Mouse (Mus musculus) cerebellum, adult 2 months (tissue): ENCODE results near the gene Them4. TPM values are rescaled to one million over a fixed set of nuclear protein-coding genes. Genes with fewer than 3 reads are reported as not detected.

Experiments
- DNase-seq, 2 experiments: peaks; one replicate each; pipeline ENCODE4 v3.0.0; 2021
- H3K27ac ChIP-seq: fragments of 200-500 bp; 2 replicates; pipeline ENCODE4 v1.5.1; 2012; ENCODE audit warnings: low read length, control low read depth, inconsistent platforms; ENCODE audit not compliant: insufficient read depth
- H3K27me3 ChIP-seq: fragments of 200-500 bp; 2 replicates; pipeline ENCODE4 v1.6.1; 2012; ENCODE audit warnings: inconsistent platforms, mild to moderate bottlenecking, low read length, moderate library complexity; ENCODE audit not compliant: control insufficient read depth, insufficient read depth
- H3K4me1 ChIP-seq: fragments of 200-500 bp; 2 replicates; pipeline ENCODE4 v1.6.1; 2011; ENCODE audit warnings: low read length; ENCODE audit not compliant: control insufficient read depth, insufficient read depth
- H3K4me3 ChIP-seq: fragments of 200-500 bp; replicated peaks from 2 replicates; pipeline ENCODE3; 2011; ENCODE audit warnings: mild to moderate bottlenecking, low read depth, low read length, control low read depth; ENCODE audit not compliant: insufficient read depth
- CTCF ChIP-seq: fragments of 200-500 bp; IDR thresholded peaks from 2 replicates; pipeline ENCODE4 v1.5.1; 2011; ENCODE audit warnings: low read depth, mild to moderate bottlenecking, control low read depth, low read length, moderate library complexity, borderline replicate concordance; ENCODE audit not compliant: insufficient read depth
- POLR2A ChIP-seq: fragments of 200-500 bp; IDR thresholded peaks from 2 replicates; pipeline ENCODE4 v1.6.1; 2011; ENCODE audit warnings: low read length, control low read depth, borderline replicate concordance; ENCODE audit not compliant: insufficient read depth
- WGBS: fragments of 180-500 bp; shearing (Covaris S2); methylation state at CpG from one replicate; pipeline ENCODE4 v1.1.7; 2018; 5-methylcytosine and 5-hydroxymethylcytosine counted together
- polyA plus RNA-seq: library from polyadenylated mRNA; depleted of rRNA; stranded (reverse); fragments of >200 nt; gene quantifications from 2 replicates; pipeline ENCODE4 v1.2.3, GENCODE M21; 2012; rRNA removed

Them4 gene
- polyA plus RNA-seq, 1 experiment: 33.6 TPM

DNA sequence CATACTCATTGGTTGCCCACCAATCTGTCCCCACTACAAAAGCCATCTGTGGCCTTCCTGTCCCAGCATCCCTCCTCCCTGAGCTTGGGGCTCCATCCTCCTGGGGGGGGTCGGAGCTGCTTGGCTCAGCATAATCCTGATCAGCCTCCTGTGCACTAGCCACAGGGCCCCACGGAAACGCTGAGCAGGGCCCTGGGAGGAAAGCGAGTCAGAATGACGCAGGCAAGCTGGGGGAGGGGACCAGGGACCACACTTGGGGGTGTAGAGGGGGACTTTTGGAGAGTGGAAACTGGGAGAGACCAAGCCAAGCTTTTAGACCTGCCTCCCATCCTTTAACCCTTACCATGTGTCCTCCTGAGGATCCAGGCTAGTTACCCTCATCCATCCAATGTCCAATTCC lies 66.0 kb downstream of the Them4 start:
- DNase-seq: no peak
- H3K27ac ChIP-seq: no peak overlapping the region
- no peak overlapping the region for H3K4me3 ChIP-seq
- no peak for TF ChIP-seq POLR2A
- TF ChIP-seq CTCF: no peak
- no peaks in the 10 kb centered on the region for H3K27me3 ChIP-seq
- H3K4me1 ChIP-seq: peaks cover 24% of the 10 kb centered on the region
- WGBS: 71% methylated on average over 5 of the region's 5 CpGs

GRCm38 (mm10) chr3:94377028-94377923 lies 67.4 kb downstream of the Them4 start:
- no peak for DNase-seq
- peaks cover 16% of the 10 kb centered on the region for H3K4me1 ChIP-seq
- WGBS: 40% methylated on average over 13 of the region's 13 CpGs
- no peaks in the 10 kb centered on the region for H3K27me3 ChIP-seq
- TF ChIP-seq POLR2A (no peak), CTCF (no peak)
- H3K4me3 ChIP-seq: no peak overlapping the region
- no peak overlapping the region for H3K27ac ChIP-seq

- 48% methylated on average over 9 of the region's 9 CpGs for WGBS
- no peak for DNase-seq
- H3K27ac ChIP-seq: no peak overlapping the region
- H3K4me3 ChIP-seq: no peak overlapping the region
- H3K27me3 ChIP-seq: no peaks in the 10 kb centered on the region
- no peak for TF ChIP-seq POLR2A
- no peak for TF ChIP-seq CTCF
- H3K4me1 ChIP-seq: no peaks in the 10 kb centered on the region
Measured at GRCm38 (mm10) chr3:94379831-94380510, 70.1 kb downstream of the Them4 start.

Other genes starting within 250 kb of the Them4 start
- gene Gm10697, start 237.4 kb upstream of the Them4 start, polyA plus RNA-seq: not detected in 2 replicates
- gene Gm10696, start 131.9 kb upstream of the Them4 start, polyA plus RNA-seq: not detected in 2 replicates
- not detected in 2 replicates for gene Gm5286, start 113.4 kb upstream of the Them4 start, polyA plus RNA-seq
- not detected in 2 replicates for gene Gm4778, start 46.1 kb upstream of the Them4 start, polyA plus RNA-seq
- gene Them5, start 32.0 kb downstream of the Them4 start, polyA plus RNA-seq: not detected in 2 replicates
- 3.5 and 3.7 TPM in 2 replicates for gene C2cd4d, start 52.3 kb downstream of the Them4 start, polyA plus RNA-seq
- gene Rorc, start 62.7 kb downstream of the Them4 start, polyA plus RNA-seq: 20.4 and 20.9 TPM in 2 replicates
- 6.5 and 6.6 TPM in 2 replicates for gene Lingo4, start 88.4 kb downstream of the Them4 start, polyA plus RNA-seq
- gene Tdrkh, start 103.2 kb downstream of the Them4 start, polyA plus RNA-seq: 21.4 and 22.8 TPM in 2 replicates
- 58.5 and 58.6 TPM in 2 replicates for gene Mrpl9, start 133.2 kb downstream of the Them4 start, polyA plus RNA-seq
- gene Oaz3, start 133.8 kb downstream of the Them4 start, polyA plus RNA-seq: 0.15 and 0.32 TPM in 2 replicates
- gene Celf3, start 168.2 kb downstream of the Them4 start, polyA plus RNA-seq: 112 and 123 TPM in 2 replicates
- 1.3 and 1.6 TPM in 2 replicates for gene Riiad1, start 170.3 kb downstream of the Them4 start, polyA plus RNA-seq